Mouse (Mus musculus) left cerebral cortex, postnatal 36 days (tissue): ENCODE data around the gene Cep295nl. TPM values are rescaled to one million over a fixed set of nuclear protein-coding genes. Genes with fewer than 3 reads are reported as not detected.
"Not testable (repeated sequence)": the region's sequence is repeated elsewhere in the genome, so short reads cannot be mapped to it uniquely, and the experiment has no call there.

Experiments
- DNase-seq, 2 experiments: peaks; one replicate each; pipeline ENCODE4 v3.0.0; 2021 to 2022; ENCODE audit warnings: low spot score in 2 of 2, mixed read lengths in 1 of 2
- intact Hi-C: fragments of 180-260 bp; cut with DNase I; formaldehyde crosslinking; loops from one replicate; pipeline ENCODE4 v1.15.1; 2025
- total RNA-seq, 2 experiments: library from RNA; stranded (reverse); gene quantifications; 2 replicates each; pipeline ENCODE4 v1.2.3; 2021

Gene Cep295nl
- total RNA-seq, 2 experiments from 2014 or later = 1.3 to 1.8 TPM

DNA sequence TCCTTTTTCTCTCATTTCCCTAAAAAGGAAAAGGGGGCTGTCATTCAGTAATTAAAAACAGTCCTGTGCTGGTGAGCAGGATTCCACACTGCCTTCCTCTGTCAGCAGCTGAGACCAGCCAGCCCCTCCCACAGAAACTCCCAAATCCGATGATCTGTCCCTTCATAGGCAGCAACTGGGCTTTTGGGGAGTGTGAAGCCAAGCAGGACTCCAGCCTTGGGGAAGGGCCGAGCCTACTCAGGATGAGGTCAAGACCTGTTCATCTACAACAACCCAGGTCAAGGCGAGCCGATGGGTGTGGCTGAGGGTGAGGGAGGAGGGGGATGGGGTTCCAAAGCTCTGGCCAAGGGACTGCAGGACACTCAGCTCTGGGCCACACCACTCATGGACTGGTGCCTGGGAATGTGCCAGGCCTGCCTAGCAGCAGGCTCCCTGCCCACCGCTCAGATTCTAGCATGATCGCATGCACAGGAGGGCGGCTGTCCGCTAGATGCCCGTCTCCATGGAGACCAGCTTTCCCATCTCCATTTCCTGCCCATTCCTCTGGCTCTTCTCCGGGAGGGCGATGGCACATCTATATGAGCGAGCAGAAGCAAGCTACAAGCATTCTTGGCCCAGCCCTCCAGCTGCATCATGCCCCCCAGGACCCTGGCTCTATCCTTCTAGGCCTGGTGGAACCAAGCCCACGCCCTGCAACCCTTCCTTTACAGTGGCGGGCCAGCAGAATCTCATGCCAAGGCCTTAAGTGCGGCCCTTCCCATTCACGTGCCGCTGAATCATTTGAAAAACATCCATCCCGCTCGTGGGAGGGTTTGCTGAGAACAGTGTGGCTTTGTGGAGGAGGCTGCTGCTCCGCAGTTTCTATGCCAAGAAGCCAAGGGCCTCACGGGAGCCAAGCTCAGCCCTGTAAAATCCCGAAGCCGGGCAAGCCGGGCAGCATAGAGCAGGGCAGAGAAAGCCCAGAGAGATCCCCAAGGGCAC lies 15.0 kb downstream of the Cep295nl start:
- peak; percentile 89 for DNase-seq
- intact Hi-C loops = no loop called here

DNA sequence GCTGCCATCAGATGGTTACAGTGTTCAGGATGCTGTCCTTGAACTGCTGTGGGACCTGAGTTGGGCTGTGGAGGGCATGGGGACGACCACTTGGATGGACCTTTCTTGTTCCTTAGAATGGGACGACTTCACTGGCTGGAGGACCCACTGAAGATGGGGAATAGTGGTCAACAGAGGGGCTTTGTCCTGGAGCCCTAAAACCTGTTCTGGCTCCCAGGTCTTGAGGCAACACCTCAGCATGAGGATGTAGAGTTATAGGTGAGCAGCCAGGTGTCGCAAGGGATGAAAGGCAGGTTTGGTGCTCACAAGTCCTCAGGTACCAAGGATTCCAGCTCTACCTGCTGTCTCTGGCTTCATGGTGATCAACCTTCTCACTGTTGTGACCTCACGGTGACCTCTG lies 15.8 kb downstream of the Cep295nl start:
- DNase-seq = no peak
- intact Hi-C loops = no loop called here

DNA sequence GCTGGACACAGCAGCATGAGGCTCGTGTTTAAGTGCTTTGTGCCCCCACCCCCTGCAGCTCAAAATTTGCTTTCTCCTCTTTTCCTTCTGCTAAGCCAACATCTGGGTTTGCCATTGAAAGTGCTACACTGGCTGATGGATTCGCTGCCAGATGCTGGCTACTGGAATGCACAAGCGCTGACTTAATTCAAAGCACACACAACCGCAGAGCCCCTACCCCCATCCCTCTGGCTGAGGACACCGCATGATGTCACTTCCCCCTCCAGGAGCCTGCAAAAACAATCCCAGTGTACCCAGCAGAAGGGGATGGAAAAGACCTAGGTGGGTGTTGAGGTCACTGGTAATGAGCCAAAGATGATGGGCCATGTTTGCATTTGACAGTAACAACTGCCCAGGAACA lies 17.8 kb downstream of the Cep295nl start:
- DNase-seq = no peak
- intact Hi-C loops = no loop called here

DNA sequence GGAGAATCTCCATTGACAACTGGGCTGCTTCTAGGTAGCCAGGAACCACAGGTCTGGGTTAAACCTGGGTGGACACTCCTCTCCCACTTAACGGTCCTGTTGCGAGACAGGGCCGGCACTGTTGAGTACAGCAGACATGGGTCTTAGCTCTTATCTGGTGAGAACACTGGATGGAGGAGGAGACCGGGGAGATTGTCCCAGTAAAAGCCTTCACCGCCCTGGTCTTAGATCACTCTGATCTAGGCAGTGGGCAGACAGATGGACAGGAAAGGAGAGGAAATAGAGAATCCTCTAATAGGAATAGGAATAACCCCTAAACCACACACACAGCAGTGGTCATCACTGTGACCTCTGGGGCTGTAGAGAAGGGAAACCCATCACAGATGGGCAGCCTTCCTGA lies 18.3 kb downstream of the Cep295nl start:
- DNase-seq = no peak
- intact Hi-C loops = no loop called here

DNA sequence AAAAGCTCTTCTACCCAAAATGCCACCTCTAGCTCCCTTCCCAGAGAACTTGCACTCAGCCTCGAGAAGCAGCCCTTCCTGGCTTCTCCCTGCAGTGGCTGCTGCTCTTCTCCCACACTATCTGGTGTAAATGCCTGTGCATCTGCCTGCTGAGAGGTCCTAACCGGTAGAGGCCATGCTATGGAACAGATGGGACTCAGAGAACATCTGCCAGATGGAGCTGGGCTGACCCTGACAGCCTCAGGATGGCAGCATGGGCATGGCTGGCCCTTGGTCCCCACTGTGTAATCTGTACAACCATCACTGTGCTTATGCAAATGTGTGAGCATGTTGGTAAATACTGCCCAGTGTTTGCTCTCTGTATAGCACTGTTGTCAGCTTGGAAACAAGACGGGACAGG lies 19.7 kb downstream of the Cep295nl start:
- intact Hi-C loops = no loop called here

DNA sequence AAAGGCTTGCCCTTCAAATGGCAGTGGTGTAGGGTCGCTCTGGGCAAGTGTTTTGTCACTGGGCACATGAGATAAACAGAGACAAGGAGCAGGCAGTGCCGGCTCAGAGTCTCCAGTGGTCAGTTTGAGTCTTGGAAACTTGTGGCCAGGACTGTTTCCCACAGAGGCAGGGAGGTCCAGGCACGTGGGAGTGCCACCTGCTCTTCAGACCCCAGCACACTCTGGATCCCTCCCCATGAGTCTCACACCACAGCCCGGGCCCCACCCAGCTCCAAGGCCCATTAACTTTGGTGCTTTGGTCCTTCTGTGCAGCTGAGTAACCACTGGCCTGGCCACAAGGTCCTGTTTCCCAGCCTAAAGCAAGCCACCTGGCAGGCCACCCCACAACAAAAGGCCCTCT lies 20.3 kb downstream of the Cep295nl start:
- intact Hi-C loops = no loop called here
- DNase-seq = no peak

More for the DNA sequence above, 19.7 kb downstream of the Cep295nl start:
- DNase-seq = no peak

DNA sequence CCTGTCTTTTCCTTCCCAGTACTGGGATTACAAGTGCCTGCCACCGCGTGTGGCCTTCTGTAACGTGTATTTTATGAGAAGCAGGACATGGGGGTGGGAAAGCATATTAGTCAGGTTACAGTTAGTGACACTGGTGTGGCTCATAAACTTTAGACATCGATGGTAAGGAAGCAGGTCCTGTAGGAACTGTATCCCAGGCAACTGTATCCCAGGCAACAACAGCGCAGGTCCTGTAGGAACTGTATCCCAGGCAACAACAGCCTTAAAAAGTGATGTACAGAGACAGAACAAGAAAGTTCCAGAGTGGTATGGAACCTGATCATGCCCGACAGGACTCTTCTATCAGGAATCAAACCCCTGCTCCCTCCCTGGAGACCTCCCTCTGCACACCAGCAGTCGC lies 20.8 kb downstream of the Cep295nl start:
- intact Hi-C loops = no loop called here

DNA sequence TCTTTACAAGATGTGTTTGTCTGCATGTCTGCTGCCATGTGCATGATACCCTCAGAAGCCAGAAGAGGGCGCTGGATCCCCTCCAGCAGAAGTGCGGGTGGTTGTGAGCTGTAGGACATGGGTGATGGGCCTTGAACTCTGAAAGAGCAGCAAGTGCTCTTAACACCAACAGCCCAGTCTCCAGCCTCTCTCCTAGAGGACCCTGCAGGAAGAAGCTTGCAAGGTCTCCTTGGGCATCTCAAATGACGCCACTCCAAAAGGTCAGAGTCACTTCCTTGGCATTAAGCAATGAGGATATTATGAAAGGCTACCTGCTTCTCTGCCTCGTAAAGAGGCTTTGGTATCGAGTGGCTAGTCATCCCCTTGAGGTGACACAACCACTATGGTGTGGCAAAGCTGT lies 23.6 kb downstream of the Cep295nl start:
- no peak for DNase-seq
- intact Hi-C loops = loop anchor here (1.0 to 5.0 kb wide), 3 partner anchors 39 to 84 kb away; partner anchors contain the start of genes Lgals3bp and Timp2

More for the DNA sequence above, 20.8 kb downstream of the Cep295nl start:
- DNase-seq = no peak

DNA sequence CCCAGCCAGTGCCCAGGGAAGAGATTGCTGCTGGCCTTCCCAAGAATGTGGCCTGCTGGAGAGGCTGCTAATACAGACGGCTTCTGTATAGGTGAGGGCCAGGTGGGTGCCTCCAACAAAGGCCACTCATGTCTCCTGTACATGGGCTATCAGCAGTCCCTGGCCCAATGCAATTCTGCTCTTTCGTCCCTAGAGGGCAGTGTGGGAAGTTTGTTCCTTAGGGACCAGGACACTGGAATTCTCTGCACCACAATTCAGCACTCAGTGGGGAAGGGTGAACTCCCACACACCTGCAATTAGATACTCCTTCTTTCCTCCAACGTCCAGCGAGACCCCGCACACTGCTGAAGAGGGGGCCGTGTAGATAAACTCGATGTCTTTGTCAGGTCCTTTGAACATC lies 25.2 kb downstream of the Cep295nl start:
- no peak for DNase-seq
- intact Hi-C loops = loop anchor here (5.0 kb wide), 2 partner anchors 40 to 85 kb away; partner anchors contain the start of genes Lgals3bp and Timp2

DNA sequence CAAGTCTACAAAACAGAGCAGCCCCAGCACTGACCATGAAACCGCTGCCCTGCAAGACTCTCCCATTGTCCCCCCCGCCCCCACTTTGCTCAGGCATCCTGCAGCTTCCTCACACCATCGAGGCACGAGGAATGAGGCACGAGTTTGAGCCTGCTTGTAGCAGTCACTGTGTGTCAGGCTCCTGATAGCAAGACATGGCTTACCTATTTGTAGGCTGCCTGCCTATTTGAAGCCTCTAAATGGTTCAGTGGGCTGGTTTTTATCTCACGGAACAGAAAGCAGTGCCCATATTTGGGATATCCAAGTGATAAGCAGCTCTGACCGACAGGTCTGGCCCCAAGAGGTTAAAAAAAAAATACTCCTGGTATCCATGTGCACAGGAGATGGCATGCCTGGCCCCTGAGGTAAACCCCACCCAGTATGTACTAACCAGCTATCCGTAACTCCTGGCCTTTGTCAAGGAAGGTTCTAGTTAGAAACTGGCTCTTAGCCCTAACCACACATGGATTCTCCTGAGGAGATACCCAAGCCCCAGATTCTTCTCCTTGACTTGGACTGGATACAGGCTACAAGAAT lies 26.0 kb downstream of the Cep295nl start:
- DNase-seq = no peak
- intact Hi-C loops = loop anchor here (5.0 kb wide), 2 partner anchors 41 to 86 kb away; partner anchors contain the start of genes Lgals3bp and Timp2

DNA sequence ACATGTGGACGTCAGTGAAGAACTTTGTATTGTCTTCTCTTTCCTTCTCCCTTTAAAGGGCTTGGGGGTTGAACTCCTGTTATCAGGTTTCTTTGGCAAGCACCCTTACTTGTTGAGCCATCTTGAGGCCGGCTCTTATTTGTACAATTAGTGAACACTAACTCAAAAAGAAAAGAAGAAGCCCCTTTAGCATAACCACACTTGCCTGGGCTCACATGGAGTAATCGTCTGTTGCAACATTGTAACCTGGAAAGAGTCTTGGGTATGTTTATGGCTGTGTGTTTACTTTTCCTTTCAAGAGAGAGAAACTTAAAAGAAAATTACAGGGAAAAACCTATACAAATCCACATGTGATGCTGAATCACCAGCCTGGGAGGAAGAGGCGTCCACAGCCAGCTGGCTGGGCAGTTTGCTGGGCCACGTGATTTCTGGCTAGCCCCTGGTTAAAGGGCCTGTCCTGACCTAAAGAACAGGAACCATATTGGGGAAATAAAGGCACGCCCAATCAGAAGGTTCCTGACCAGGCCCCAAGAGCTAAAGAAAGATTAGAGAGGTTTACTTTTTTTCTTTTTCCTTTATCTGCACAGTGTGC lies 30.1 kb downstream of the Cep295nl start:
- DNase-seq = no peak
- intact Hi-C loops = no loop called here

DNA sequence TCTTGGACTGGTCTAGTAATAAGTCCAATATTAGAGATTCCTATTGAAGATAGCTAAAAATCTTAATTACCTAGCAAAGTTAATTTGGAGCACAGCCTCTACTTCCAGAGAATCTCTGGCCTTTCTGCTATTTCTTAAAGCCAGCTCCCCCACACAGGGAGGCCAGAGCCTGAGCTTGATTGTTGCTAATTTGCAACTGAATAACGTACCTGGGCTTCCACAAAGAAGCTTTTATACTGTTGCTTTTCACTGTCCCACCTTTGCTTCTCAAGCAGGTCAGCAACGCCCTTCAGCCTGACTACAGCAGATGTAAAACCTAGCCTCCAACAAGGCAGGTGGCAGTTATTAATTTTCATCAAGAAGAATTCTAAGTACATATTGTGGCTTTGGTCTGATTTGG lies 34.3 kb downstream of the Cep295nl start:
- DNase-seq, intact Hi-C loops: not testable (repeated sequence)

DNA sequence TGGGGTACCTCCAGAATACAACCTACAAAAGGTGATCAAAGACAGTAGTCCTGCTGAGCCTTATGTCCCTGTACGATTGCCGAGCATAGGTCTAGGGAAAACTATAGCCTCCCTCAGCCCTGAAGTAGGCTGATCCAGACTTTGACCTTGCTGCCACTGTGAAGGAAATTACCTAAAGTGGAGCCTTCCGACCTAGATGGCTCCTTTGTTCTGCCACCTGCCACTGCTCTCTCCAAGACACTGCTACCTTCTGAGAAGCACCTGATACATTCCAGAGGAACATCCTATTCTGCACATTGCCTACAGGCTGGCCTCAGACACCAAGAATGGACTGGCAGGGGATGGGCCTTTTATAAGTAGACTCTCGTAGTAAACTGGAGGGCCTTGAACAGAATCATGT lies 38.3 kb downstream of the Cep295nl start:
- intact Hi-C loops, DNase-seq: not testable (repeated sequence)

DNA sequence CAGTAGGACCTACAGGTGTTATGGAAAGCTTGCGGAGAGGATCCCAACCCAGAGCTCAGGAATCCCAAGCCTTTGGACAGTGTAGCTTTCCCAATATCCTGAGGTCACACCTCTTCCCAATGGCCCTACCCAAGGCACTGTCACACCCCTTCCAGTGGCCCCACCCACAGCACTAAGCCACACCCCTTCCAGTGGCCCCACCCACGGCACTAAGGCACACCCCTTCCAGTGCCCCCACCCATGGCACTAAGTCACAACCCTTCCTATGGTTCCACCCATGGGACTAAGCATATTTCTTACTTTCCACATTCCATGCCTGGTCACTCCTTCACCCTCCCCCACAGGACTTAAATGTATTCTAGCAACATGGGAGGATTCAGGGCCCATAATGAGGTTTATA lies 43.5 kb downstream of the Cep295nl start:
- no peak for DNase-seq
- intact Hi-C loops = no loop called here

DNA sequence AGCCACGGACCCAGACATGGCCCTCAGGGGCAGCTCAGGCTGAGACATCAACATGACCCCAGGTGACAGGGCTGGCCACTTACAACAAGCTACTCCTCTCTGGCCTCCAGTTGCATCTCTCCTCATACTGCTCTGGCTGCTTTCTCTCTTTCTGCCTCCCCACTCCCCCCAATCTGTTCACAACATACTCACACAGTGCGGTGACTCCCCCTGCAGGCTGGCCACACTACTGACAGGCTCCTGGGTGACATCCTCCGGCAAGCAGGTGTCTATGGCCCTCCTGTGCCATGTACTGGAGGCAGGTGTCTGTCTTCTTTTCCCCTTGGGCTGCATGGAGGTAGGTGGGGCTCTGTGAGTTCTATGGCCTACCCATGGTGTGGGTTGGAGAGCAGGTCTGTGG lies 44.3 kb downstream of the Cep295nl start:
- intact Hi-C loops = no loop called here
- no peak for DNase-seq

DNA sequence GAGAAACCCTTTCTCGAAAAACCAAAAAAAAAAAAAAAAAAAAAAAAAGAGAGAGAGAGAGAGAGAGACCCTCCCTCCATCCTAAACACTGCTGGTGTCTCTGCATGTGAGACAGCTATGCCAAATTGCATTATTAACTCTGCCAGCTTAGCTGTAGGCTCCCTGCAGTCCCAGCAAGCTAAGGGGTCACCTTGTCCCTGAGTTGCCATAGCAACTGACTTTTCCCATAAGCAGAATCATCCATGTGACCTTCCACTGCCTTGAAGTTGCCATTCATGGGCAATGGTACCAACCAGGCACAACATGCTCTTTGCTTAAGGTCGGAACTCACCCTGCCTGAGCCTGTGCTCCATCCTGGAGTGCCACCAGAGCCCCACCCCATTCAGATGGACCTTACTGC lies 47.3 kb downstream of the Cep295nl start:
- no peak for DNase-seq
- intact Hi-C loops = no loop called here

DNA sequence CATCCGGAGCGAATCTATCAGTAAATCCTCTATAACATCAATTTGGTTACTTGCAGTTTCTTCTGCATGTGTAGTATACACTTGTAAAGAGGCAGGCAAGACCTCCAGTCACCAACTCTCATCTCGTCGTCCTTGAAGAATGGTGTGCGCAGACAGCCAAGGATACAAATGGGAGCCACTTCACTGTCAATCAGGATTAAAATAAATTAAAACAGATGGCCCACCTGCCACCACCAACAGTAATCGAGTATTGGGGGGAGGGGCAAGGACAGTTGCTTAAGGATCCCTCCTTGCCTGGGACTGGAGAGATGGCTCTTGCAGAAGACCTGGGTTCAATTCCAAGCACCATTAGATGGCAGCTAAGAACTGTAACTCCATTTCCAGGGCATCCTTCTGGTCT lies 49.6 kb downstream of the Cep295nl start:
- intact Hi-C loops = no loop called here

DNA sequence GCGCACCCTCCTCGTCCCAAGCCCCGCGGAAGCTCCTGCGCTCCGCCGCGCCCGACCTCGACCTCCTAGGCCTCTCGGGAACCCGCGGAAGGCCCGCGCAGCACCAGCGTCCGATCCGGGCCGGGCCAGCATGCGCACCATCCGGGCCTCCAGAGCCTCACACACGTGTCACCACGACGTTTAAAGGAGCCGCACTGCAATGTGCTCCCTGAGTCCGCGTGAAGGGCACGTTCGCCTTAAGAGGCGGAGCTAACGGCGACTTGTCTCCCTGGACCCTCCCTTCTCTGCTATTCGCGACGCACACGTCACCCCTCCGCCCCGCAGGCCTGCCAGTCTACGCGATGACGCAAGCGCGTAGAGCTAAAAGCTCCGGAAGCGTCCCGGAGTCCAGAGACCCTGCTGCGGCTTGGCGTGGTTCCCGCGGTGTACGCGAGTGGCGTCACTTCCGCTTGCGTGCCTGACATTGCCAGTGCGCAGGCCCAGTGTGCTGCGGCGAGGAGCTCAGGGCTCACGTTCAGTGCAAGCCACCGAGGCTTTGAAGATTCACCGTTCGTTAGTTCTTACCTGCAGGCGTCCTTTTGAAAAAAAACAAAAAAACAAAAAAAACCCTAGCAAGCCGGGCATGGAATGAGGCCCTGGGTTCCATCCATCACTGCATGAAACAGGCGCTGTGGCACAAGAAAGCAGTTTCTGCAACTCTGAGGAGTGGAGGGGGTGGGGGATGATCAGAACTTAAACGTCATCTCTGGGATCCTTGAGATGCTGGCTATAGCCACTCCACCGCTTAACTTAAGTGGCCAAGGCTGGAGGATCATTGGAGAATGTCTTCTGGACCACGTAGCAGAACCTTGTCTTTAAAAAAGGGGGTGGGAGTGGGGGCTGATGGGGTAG lies 52.1 kb downstream of the Cep295nl start, which contains the start of gene Usp36:
Gene Usp36, minus strand, starts transcription at position 246 of the 891 bp plus-strand sequence.
- intact Hi-C loops = no loop called here
- peak; percentile 100 for DNase-seq

More for the DNA sequence above, 49.6 kb downstream of the Cep295nl start:
- DNase-seq = no peak

DNA sequence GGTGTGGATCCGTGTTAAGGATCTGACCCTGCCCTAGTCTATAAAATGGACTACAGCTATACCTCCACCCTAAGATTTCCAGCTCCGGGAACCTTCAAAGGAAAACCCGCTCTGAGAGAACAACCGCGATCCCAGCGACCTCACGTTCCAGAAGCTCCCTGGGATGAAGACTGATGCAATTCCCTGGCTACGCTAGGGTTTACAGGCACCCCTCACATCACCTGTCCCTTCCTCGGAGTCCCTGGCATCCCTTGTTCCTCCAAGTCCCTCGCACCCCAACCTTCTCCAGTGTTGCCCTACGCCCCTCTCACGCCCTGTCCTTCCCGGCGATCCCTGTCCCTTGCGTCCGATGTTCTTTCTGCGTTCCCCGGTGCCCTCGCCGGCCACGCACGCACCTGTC lies 52.7 kb downstream of the Cep295nl start:
- no peak for DNase-seq
- intact Hi-C loops = no loop called here
